Mouse (Mus musculus) 416B (cell line): ENCODE measurements around the gene Dtd2.

ENCODE experiments used
- DNase-seq: peaks from one replicate; pipeline ENCODE4 v3.0.0; 2011; ENCODE audit warnings: low read depth

Dtd2 gene

GRCm38 (mm10) chr12:52005877-52006632 lies at the start of gene Dtd2:
TSS of gene Dtd2 (minus strand) at chr12:52006501.
- DNase-seq: peak; percentile 92

DNA sequence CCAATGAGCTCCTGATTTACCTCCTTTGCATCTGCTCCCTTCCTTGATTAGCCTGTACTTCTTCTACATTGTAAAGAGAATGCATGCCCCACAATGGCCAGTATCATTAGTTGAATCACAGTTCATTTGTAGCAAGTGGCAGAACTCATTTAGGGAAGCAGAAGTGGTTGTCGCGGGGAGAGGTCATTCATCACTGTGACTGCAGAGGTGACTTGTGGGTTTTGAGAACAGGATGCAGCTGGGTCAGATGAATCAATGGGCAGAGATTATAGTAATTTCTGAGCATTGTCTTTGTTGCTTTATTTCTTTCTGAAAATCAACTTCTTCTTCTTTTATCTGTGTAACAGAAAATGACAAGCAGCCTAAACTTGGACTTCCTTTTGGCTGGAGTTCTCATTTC lies 43.0 kb upstream of the Dtd2 start:
- peak; percentile 84 for DNase-seq

- DNase-seq: no peak
Observed at GRCm38 (mm10) chr12:52046371-52046770, 40.1 kb upstream of the Dtd2 start.

GRCm38 (mm10) chr12:52042818-52043336 lies 36.6 kb upstream of the Dtd2 start:
- no peak for DNase-seq

- peak; percentile 56 for DNase-seq
Observed at GRCm38 (mm10) chr12:52038352-52038751, 32.1 kb upstream of the Dtd2 start.

GRCm38 (mm10) chr12:52034956-52035355 lies 28.7 kb upstream of the Dtd2 start:
- DNase-seq: no peak

GRCm38 (mm10) chr12:52032276-52032675 lies 26.0 kb upstream of the Dtd2 start:
- no peak for DNase-seq

DNA sequence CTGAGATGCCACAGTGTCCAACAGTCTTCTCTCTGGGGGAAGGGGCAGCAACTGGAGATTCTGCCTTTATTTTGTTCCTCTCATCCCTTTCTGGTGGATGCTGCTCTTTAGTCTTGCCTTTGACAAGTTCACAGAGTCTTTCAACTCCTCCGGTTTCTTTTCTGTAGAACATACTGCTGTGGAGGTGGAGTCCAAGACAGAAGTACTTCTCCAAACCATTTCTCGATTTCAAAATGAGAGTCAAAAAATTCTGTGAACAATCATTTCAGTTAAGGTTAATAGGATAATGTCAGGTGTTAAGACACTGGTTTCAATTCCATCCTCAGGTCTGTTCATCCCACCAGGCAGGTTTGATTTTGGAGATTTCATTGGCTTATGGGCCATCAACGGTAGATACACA lies 21.7 kb upstream of the Dtd2 start, which contains the start of gene Gpr33:
Gene Gpr33 (minus strand): TSS at position 101 of the 400 bp plus-strand sequence.
- DNase-seq: no peak

- no peak for DNase-seq
Observed at GRCm38 (mm10) chr12:52014494-52015029, 8.3 kb upstream of the Dtd2 start.

DNA sequence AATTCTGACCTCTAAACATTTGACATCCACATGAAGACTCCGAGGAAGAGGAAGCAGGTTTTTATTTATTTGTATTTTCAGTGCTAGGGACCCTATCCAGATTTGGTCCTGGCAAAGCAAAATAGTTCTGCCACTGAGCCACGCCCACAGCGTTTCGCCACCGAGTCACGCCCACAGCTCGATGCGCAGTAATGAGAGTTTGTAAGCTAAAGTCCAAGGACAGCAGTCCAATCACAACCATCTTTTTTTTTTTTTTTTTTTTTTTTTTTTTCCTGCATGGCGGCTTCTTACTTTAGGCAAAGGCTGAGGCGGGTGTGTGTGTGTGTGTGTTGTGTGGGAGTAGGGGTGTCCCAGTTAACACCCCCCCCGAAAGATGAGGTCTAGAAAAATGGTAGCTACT lies 7.7 kb upstream of the Dtd2 start:
- DNase-seq: no peak

GRCm38 (mm10) chr12:52013274-52013673 lies 7.0 kb upstream of the Dtd2 start:
- no peak for DNase-seq

- DNase-seq: no peak
Observed at GRCm38 (mm10) chr12:52012159-52012558, 5.9 kb upstream of the Dtd2 start.

DNA sequence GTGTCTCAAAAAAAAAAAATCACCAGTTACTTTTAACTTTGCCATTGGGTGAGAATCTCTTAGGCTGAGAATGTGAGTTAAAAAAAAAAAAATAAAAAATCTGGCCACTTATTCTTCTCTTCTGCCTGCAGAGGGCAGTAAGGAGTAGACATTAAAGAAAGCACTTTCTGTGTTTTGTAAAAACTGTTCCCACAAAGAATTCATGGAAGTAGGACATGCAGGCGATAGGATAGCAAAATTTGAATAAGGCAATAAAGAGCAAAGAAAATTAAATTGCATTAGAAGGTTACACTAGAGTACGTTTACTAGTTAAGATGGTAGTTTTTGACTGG lies 4.3 kb upstream of the Dtd2 start:
- DNase-seq: peak; percentile 52

GRCm38 (mm10) chr12:52009928-52010629 lies 3.8 kb upstream of the Dtd2 start:
- no peak for DNase-seq

DNA sequence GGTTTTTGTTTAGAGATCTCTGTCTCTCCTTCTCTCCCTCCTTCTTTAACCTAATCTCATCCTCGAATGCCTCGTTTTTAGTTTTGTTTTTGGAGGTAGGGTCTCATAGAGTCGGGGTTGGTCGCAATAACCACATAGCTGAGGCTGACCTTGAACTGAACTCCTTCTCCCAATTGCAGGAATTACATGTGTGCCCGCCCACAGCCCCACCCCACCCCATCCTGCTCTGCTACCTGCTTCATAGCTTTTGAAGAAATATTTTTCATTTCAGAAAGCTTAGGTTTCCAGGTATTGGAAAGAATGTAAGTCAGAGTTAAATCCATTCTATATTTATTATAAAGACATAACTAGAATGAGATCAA lies 313 bp upstream of the Dtd2 start:
- DNase-seq: no peak

DNA sequence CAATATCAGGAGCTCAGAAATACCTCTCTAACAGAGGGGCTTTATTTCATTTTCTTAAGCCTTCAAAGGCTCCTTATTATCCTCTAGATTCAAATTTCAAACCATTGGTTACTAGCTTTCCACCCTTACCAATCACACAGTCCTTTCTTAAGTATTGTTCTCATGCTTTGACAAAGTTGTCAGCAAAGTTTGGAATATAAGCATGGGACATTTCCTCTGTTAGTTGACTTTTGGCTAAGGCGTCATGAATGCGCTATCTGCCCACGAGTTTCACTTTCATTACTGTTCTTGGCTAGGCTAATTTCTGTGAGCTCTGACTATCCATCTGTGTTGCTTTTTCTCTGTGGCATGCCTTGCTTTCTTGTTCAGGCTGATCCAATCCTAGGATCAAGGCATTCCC lies 3.6 kb downstream of the Dtd2 start:
- DNase-seq: peak; percentile 25

GRCm38 (mm10) chr12:52001544-52001943 lies 4.8 kb downstream of the Dtd2 start:
- peak; percentile 83 for DNase-seq

- DNase-seq: peak; percentile 88
Observed at GRCm38 (mm10) chr12:51998366-51998932, 7.9 kb downstream of the Dtd2 start.

DNA sequence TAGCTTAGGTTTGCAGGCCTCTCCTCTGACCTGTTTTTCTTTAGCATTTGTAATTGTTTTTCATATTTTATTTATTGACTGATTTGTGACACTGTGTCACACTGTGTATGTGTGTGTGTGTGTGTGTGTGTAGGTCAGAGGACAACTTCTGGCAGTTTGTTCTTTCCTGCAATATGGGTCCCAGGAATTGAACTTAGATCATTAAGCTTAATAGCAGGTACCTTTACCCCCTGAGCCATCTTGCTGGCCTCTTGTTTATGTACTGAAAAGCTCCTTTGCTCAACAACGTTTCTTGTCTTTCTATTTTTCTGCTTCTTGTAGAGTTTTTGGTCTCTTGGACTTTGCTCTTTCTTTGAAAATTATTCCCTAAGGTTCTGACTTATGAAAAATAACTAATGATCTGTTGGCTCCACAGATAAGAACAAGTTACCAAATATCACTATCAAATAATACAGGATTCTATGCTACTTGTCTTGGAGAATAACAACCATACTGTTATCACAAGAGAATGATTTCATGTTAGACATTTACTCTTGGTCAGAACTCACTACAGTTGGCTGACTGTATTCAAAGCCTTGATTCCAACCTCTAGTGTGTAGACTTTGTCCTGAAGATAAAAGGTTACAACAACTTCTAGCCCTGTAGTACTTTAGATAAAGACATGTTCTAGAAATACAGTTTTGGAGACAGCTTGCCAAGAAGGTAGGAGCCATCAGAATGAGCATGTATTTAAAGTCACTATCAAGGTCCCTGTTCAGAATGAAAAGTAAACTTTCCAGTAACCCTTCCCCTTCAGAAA lies 10.4 kb downstream of the Dtd2 start:
- no peak for DNase-seq

DNA sequence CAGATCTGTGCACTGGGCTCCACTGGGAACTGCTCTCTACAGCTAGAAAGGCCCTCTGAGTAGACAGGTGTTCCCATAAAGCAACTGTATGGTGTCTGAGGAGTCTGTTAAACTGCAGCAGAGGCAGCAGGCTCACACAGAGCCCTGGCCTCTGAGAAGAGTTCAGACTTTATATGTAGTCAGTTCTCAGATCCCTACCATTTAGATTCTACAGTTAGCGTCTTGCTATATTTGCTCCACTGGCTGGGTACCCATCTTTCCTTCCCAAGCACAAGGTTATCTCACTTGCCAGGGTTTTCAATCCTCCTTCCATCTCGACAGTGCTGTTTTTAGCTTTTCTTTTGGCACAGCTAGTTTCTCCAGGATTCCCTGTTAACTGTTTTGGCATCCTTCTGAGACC lies 15.7 kb downstream of the Dtd2 start:
- DNase-seq: no peak

DNA sequence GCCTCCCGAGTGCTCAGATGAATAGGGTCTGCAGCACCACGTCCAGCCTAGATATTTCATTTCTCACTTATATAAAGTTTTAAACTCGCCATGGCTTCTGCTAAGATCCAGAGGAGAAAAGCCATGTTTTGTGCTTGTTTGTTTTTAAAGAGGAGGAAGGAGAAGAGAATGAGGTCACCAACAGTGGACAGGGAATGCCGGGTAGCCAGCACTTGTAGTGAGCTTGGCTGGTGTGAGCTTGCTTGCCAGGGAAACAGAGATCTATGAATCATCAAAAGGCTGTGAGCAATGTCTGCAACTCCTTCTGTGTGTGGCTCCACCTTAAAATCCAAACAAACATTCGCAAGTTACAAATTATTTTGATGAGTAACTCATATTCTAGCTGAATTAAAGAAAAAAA lies 17.8 kb downstream of the Dtd2 start:
- DNase-seq: peak; percentile 29

- peak; percentile 12 for DNase-seq
Observed at GRCm38 (mm10) chr12:51985826-51986225, 20.5 kb downstream of the Dtd2 start.
